Mouse (Mus musculus) forebrain, postnatal 0 days (tissue): ENCODE measurements around the gene Fzd4. TPM values are rescaled to one million over a fixed set of nuclear protein-coding genes. Genes with fewer than 3 reads are reported as not detected.
A peak's percentile ranks its signal among the peaks of the same experiment; 100 is the strongest.

ENCODE experiments used
- ATAC-seq: fragments of 200-750 bp; cut with Nextera tagmentation; 2 replicates; pipeline ENCODE4 v1.8.0; 2017; ENCODE audit warnings: mild to moderate bottlenecking, moderate library complexity
- DNase-seq: peaks from one replicate; pipeline ENCODE4 v3.0.0-alpha.2; 2015
- H3K27ac ChIP-seq: fragments of 300-500 bp; sonication (generic); 2 replicates; pipeline ENCODE4 v1.5.1; 2014; ENCODE audit warnings: low read depth, mild to moderate bottlenecking, antibody characterized with exemption, low read length, moderate library complexity, mixed read lengths
- H3K27me3 ChIP-seq: fragments of 300-500 bp; sonication (generic); 2 replicates; pipeline ENCODE4 v1.6.1; 2014; ENCODE audit warnings: mild to moderate bottlenecking, low read length, mixed read lengths; ENCODE audit not compliant: insufficient read depth
- H3K36me3 ChIP-seq: fragments of 300-500 bp; sonication (generic); 2 replicates; pipeline ENCODE4 v1.6.1; 2014; ENCODE audit warnings: mild to moderate bottlenecking, moderate library complexity; ENCODE audit not compliant: insufficient read depth
- H3K4me1 ChIP-seq: fragments of 300-500 bp; sonication (generic); 2 replicates; pipeline ENCODE4 v1.6.1; 2014; ENCODE audit warnings: antibody characterized with exemption; ENCODE audit not compliant: insufficient read depth
- H3K4me2 ChIP-seq: fragments of 300-500 bp; sonication (generic); 2 replicates; pipeline ENCODE4 v1.6.1; 2014; ENCODE audit warnings: low read depth, mild to moderate bottlenecking, moderate library complexity
- H3K4me3 ChIP-seq: fragments of 300-500 bp; sonication (generic); 2 replicates; pipeline ENCODE4 v1.5.1; 2014; ENCODE audit warnings: low read depth, low read length, mixed read lengths
- H3K9ac ChIP-seq: fragments of 300-500 bp; sonication (generic); 2 replicates; pipeline ENCODE4 v1.6.1; 2014; ENCODE audit warnings: mild to moderate bottlenecking
- H3K9me3 ChIP-seq: fragments of 300-500 bp; sonication (generic); 2 replicates; pipeline ENCODE4 v1.6.1; 2016; ENCODE audit warnings: low read length
- CTCF ChIP-seq: sonication (generic); IDR thresholded peaks from 2 replicates; pipeline ENCODE4 v1.5.1; 2016; ENCODE audit warnings: antibody characterized with exemption, control low read depth, low read depth
- WGBS: fragments of 180-500 bp; shearing (Covaris S2); extraction: QIAGEN DNeasy Blood & Tissue Kit; methylation state at CpG from one replicate; pipeline ENCODE4 v1.1.7; 2014; 5-methylcytosine and 5-hydroxymethylcytosine counted together
- polyA plus RNA-seq: library from polyadenylated mRNA; unstranded; fragments of >200 nt; fragmentation: Nextera tagmentation; extraction: Ambion mirVana; gene quantifications from 2 replicates; pipeline ENCODE4 v1.2.1, GENCODE M21; 2015
- total RNA-seq: library from RNA; depleted of rRNA; stranded (reverse); fragments of >200 nt; gene quantifications from 2 replicates; pipeline ENCODE4 v1.2.3, GENCODE M21; 2014

Fzd4 gene
- total and polyA plus RNA-seq, 2 experiments from 2014 or later = 1.5 to 3.8 TPM

- H3K9me3 ChIP-seq = no peaks in the 10 kb centered on the region
- no peak overlapping the region for H3K27ac ChIP-seq
- no peaks in the 10 kb centered on the region for H3K36me3 ChIP-seq
- H3K4me3 ChIP-seq = no peak overlapping the region
- ATAC-seq (peak; percentile 53; the same call in 1 of the 2 replicates), DNase-seq (peak; percentile 35)
- no peaks in the 10 kb centered on the region for H3K27me3 ChIP-seq
- no peaks in the 10 kb centered on the region for H3K4me1 ChIP-seq
- H3K9ac ChIP-seq = no peak overlapping the region
- 41% methylated on average over 1 of the region's 1 CpGs for WGBS
- no peak overlapping the region for H3K4me2 ChIP-seq
- TF ChIP-seq CTCF = no peak
Measured at GRCm38 (mm10) chr7:89370917-89371316, 33.2 kb upstream of the Fzd4 start.

- ATAC-seq = no peak
- Histone ChIP-seq H3K9ac (no peak overlapping the region), H3K4me3 (no peak overlapping the region), H3K9me3 (no peaks in the 10 kb centered on the region), H3K27ac (no peak overlapping the region), H3K36me3 (no peaks in the 10 kb centered on the region), H3K4me2 (no peak overlapping the region), H3K27me3 (no peaks in the 10 kb centered on the region), H3K4me1 (no peaks in the 10 kb centered on the region)
- whole genome bisulfite sequencing = 84% methylated on average over 6 of the region's 6 CpGs
- no peak for DNase-seq
- TF ChIP-seq CTCF = no peak
Measured at GRCm38 (mm10) chr7:89371623-89372295, 32.4 kb upstream of the Fzd4 start.

- DNase-seq (no peak), ATAC-seq (no peak)
- no peak for TF ChIP-seq CTCF
- Histone ChIP-seq H3K9ac (no peak overlapping the region), H3K4me1 (no peaks in the 10 kb centered on the region), H3K4me2 (no peak overlapping the region), H3K9me3 (no peaks in the 10 kb centered on the region), H3K27me3 (no peaks in the 10 kb centered on the region), H3K4me3 (no peak overlapping the region), H3K36me3 (no peaks in the 10 kb centered on the region), H3K27ac (no peak overlapping the region)
- 34% methylated on average over 7 of the region's 7 CpGs for WGBS
Measured at GRCm38 (mm10) chr7:89380935-89381705, 23.0 kb upstream of the Fzd4 start.

DNA sequence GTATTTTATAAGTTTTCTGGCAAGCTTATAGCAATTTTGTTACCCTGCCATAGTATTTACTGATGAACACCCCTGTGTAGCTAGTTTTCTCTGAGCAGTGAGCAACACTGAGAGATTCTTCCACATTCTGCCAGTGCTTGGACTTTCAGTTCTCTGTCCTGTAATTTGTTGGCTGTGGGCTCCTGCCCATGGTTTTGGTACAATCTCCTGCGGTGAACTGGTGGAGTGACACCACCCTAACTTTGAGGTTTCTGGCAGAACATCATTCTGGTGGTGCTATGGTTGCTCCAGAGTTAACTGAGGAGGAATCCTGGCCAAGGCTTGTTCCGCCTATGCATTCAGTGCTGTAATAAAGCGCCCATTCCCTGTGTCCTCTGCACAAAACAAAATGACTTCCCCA is 21.3 kb upstream of the Fzd4 start:
- Histone ChIP-seq H3K9me3 (no peaks in the 10 kb centered on the region), H3K27me3 (no peaks in the 10 kb centered on the region), H3K9ac (no peak overlapping the region), H3K4me3 (no peak overlapping the region), H3K36me3 (no peaks in the 10 kb centered on the region), H3K4me2 (no peak overlapping the region), H3K4me1 (no peaks in the 10 kb centered on the region), H3K27ac (no peak overlapping the region)
- DNase-seq (no peak), ATAC-seq (no peak)
- no peak for TF ChIP-seq CTCF
- WGBS = 96% methylated on average over 3 of the region's 3 CpGs

DNA sequence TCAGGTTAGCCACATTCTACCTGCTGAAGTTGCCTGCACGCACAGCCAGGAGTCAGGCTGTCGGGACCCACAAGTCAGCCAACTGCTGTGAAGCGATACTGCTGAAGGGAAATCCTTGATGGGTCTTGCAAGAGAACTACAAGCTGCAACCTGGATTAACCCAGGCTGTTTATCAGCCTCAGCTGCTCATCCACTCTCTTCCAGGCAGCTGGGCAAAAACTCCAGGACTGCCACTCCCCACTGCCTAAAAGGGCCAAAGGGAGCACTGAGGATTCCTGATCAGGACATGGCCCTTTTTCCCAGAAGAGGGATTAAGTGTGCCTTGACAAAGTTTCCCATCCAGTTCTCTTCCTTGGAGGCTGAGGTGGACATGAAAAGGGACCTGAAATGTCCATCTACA is 15.2 kb upstream of the Fzd4 start:
- ATAC-seq (no peak), DNase-seq (no peak)
- Histone ChIP-seq H3K4me2 (no peak overlapping the region), H3K9me3 (no peaks in the 10 kb centered on the region), H3K36me3 (no peaks in the 10 kb centered on the region), H3K9ac (no peak overlapping the region), H3K4me1 (no peaks in the 10 kb centered on the region), H3K27ac (no peak overlapping the region), H3K27me3 (no peaks in the 10 kb centered on the region), H3K4me3 (no peak overlapping the region)
- 78% methylated on average over 3 of the region's 3 CpGs for WGBS
- TF ChIP-seq CTCF = no peak

- no peaks in the 10 kb centered on the region for H3K27me3 ChIP-seq
- DNase-seq (no peak), ATAC-seq (no peak)
- H3K4me3 ChIP-seq = no peak overlapping the region
- H3K27ac ChIP-seq = no peak overlapping the region
- no peak for TF ChIP-seq CTCF
- no peak overlapping the region for H3K9ac ChIP-seq
- H3K9me3 ChIP-seq = peaks cover 5% of the 10 kb centered on the region; the same call in 1 of the 2 replicates
- no peaks in the 10 kb centered on the region for H3K4me1 ChIP-seq
- WGBS = 81% methylated on average over 2 of the region's 2 CpGs
- no peak overlapping the region for H3K4me2 ChIP-seq
- no peaks in the 10 kb centered on the region for H3K36me3 ChIP-seq
Measured at GRCm38 (mm10) chr7:89390660-89391059, 13.5 kb upstream of the Fzd4 start.

GRCm38 (mm10) chr7:89391281-89391680 is 12.9 kb upstream of the Fzd4 start:
- no peaks in the 10 kb centered on the region for H3K36me3 ChIP-seq
- H3K4me1 ChIP-seq = no peaks in the 10 kb centered on the region
- peaks cover 5% of the 10 kb centered on the region; the same call in 1 of the 2 replicates for H3K9me3 ChIP-seq
- ATAC-seq = no peak
- H3K4me2 ChIP-seq = no peak overlapping the region
- no peak overlapping the region for H3K4me3 ChIP-seq
- no peaks in the 10 kb centered on the region for H3K27me3 ChIP-seq
- H3K27ac ChIP-seq = no peak overlapping the region
- 86% methylated on average over 3 of the region's 3 CpGs for WGBS
- DNase-seq = no peak
- TF ChIP-seq CTCF = no peak
- H3K9ac ChIP-seq = no peak overlapping the region
